Mouse (Mus musculus) liver, postnatal 0 days (tissue): Measurements from ENCODE around the gene Fxyd7. TPM values are rescaled to one million over a fixed set of nuclear protein-coding genes. Genes with fewer than 3 reads are reported as not detected.

Source experiments
- ATAC-seq: fragments of 200-750 bp; cut with Nextera tagmentation; 2 replicates; pipeline ENCODE4 v1.8.0; 2017; ENCODE audit warnings: mild to moderate bottlenecking, moderate library complexity
- DNase-seq: peaks from one replicate; pipeline ENCODE4 v3.0.0-alpha.2; 2016
- H3K27ac ChIP-seq: fragments of 300-500 bp; sonication (generic); 2 replicates; pipeline ENCODE4 v1.5.1; 2014; ENCODE audit warnings: antibody characterized with exemption, moderate library complexity, mild to moderate bottlenecking, low read depth
- H3K27me3 ChIP-seq: fragments of 300-500 bp; sonication (generic); 2 replicates; pipeline ENCODE4 v1.6.1; 2014; ENCODE audit warnings: low read length, control low read depth, mixed read lengths; ENCODE audit not compliant: insufficient read depth
- H3K36me3 ChIP-seq: fragments of 300-500 bp; sonication (generic); replicated peaks from 2 replicates; pipeline ENCODE4 v1.6.1; 2014; ENCODE audit warnings: mild to moderate bottlenecking, control low read depth, low read length, moderate library complexity, mixed read lengths; ENCODE audit not compliant: insufficient read depth
- H3K4me1 ChIP-seq: fragments of 300-500 bp; sonication (generic); 2 replicates; pipeline ENCODE4 v1.6.1; 2014; ENCODE audit warnings: antibody characterized with exemption, mild to moderate bottlenecking, control low read depth; ENCODE audit not compliant: insufficient read depth
- H3K4me2 ChIP-seq: fragments of 300-500 bp; sonication (generic); 2 replicates; pipeline ENCODE4 v1.6.1; 2014; ENCODE audit warnings: low read depth, mild to moderate bottlenecking, low read length, moderate library complexity, mixed read lengths
- H3K4me3 ChIP-seq: fragments of 300-500 bp; sonication (generic); 2 replicates; pipeline ENCODE4 v1.5.1; 2014; ENCODE audit warnings: low read depth, low read length
- H3K9ac ChIP-seq: fragments of 300-500 bp; sonication (generic); replicated peaks from 2 replicates; pipeline ENCODE4 v1.6.1; 2014; ENCODE audit warnings: mild to moderate bottlenecking, moderate library complexity
- H3K9me3 ChIP-seq: fragments of 300-500 bp; sonication (generic); 2 replicates; pipeline ENCODE4 v1.6.1; 2016; ENCODE audit warnings: mild to moderate bottlenecking, control low read depth, low read length, mixed read lengths
- CTCF ChIP-seq: sonication (generic); IDR thresholded peaks from 2 replicates; pipeline ENCODE4 v1.5.1; 2016; ENCODE audit warnings: antibody characterized with exemption, low read depth
- EP300 ChIP-seq: IDR thresholded peaks from 2 replicates; pipeline ENCODE4 v1.6.1; 2016; ENCODE audit warnings: antibody characterized with exemption, low read depth, mild to moderate bottlenecking
- WGBS: fragments of 180-500 bp; shearing (Covaris S2); extraction: QIAGEN DNeasy Blood & Tissue Kit; methylation state at CpG from one replicate; pipeline ENCODE4 v1.1.7; 2014; ENCODE audit not compliant: insufficient replicate concordance; 5-methylcytosine and 5-hydroxymethylcytosine counted together
- polyA plus RNA-seq: library from polyadenylated mRNA; unstranded; fragments of >200 nt; fragmentation: Nextera tagmentation; extraction: Ambion mirVana; gene quantifications from 2 replicates; pipeline ENCODE4 v1.2.1, GENCODE M21; 2015

Fxyd7 gene
- polyA plus RNA-seq, 1 experiment from 2014 or later = 0.16 TPM

DNA sequence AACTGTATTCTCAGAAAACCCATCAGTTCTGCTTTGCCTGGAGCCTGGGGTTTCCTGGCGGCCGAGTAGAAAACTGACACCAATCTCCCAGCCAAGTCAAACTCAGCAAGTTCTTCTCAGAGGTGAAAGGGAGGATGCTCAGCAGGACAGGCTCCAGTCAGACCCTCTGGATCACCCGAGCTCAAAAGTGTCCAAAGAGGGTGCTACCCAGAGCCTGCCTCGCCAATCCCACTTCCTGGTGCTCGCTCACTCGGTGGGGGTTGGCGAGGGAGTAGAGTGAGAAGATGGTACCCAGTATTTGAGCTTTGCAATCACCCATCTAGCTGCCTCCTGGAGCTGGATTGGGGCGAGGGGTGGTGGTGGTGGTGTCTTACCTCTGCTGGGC lies 10.3 kb downstream of the Fxyd7 start:
- Histone ChIP-seq H3K27me3 (0 out of 2 replicates have a peak, but pooled peaks cover 4% of the 10 kb centered on the region), H3K4me2 (peak overlapping the region; percentile 65), H3K4me3 (peak overlapping the region; percentile 31), H3K9me3 (no peaks in the 10 kb centered on the region), H3K27ac (no peak overlapping the region), H3K36me3 (no peaks in the 10 kb centered on the region), H3K4me1 (no peaks in the 10 kb centered on the region), H3K9ac (peak overlapping the region; percentile 53; the same call in 1 of the 2 replicates)
- 24% methylated on average over 8 of the region's 8 CpGs for WGBS
- TF ChIP-seq CTCF (no peak), EP300 (no peak)
- ATAC-seq = no peak
- DNase-seq = no peak

DNA sequence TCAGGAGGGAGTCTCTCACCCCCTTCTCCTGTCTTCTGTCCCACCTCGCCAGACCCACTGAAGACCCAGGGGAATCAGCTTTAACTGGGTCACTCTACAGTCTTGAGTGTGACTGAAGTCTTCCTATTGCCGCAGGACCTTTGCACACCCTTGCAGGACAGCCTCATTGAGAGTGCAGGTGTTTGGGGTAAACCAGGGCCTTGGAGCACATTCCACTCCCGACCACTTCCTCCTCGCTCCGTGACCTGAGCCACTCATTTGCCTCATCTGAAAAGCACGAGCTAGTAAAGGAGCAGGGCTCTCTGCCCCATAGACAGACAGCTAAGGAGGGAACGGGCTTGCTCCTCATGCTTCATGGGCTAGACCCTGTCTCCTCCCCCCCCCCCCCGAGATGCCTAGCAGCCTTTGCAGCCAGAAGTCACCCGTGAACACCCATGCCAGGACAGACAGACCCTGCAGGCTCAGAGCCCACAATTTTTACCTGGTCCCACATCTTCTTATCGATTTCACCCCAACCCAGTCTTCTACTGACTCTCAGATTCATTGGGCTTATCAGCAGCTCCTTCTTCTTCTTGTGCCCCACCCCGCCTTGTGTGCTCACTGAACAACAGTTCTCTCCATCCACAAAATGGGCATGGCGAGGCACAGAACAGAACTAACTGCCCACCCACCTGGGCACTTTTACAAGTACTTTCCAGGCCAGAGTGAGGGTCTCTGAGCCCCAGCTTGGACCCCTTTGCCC lies 10.8 kb downstream of the Fxyd7 start:
- H3K4me3 ChIP-seq = peak overlapping the region; percentile 31
- ATAC-seq (no peak), DNase-seq (no peak)
- H3K27ac ChIP-seq = no peak overlapping the region
- 0 out of 2 replicates have a peak, but pooled peaks cover 4% of the 10 kb centered on the region for H3K27me3 ChIP-seq
- peak overlapping the region; percentile 65 for H3K4me2 ChIP-seq
- H3K9ac ChIP-seq = 0 out of 2 replicates have a peak overlapping the region, but pooled peaks have one; percentile 53
- H3K4me1 ChIP-seq = no peaks in the 10 kb centered on the region
- no peaks in the 10 kb centered on the region for H3K9me3 ChIP-seq
- TF ChIP-seq CTCF (no peak), EP300 (no peak)
- WGBS = 44% methylated on average over 11 of the region's 12 CpGs
- H3K36me3 ChIP-seq = no peaks in the 10 kb centered on the region

- Histone ChIP-seq H3K4me2 (no peak overlapping the region), H3K27me3 (0 out of 2 replicates have a peak, but pooled peaks cover 4% of the 10 kb centered on the region), H3K4me3 (no peak overlapping the region), H3K27ac (no peak overlapping the region), H3K36me3 (no peaks in the 10 kb centered on the region), H3K9me3 (no peaks in the 10 kb centered on the region), H3K9ac (no peak overlapping the region), H3K4me1 (peaks cover 2% of the 10 kb centered on the region; the same call in 1 of the 2 replicates)
- TF ChIP-seq EP300 (no peak), CTCF (no peak)
- no peak for ATAC-seq
- 78% methylated on average over 4 of the region's 4 CpGs for WGBS
- DNase-seq = no peak
Measured at GRCm38 (mm10) chr7:31039011-31039410, 12.3 kb downstream of the Fxyd7 start.

DNA sequence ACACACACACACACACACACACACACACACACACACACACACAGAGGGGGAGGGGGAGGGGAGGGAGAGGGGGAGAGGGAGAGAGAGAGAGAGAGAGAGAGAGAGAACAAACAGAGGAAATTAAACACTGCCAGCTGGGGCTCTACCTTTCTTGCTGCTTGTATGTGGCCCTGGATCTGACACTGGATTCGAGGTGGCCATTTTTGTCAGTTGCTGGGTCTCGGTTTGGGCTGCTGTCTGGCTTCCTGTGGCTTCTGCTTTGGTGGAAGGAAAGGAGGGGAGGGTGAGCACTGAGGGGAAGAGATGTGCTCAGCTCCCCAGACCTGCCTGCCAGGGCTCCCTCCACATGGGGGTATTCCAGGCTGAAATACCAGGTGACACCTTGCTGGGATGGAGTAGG lies 13.6 kb downstream of the Fxyd7 start:
- no peak for ATAC-seq
- no peaks in the 10 kb centered on the region for H3K9me3 ChIP-seq
- no peaks in the 10 kb centered on the region for H3K36me3 ChIP-seq
- no peak for DNase-seq
- peaks cover 12% of the 10 kb centered on the region for H3K4me1 ChIP-seq
- H3K4me2 ChIP-seq = no peak overlapping the region; the same call in 1 of the 2 replicates
- H3K9ac ChIP-seq = no peak overlapping the region
- TF ChIP-seq CTCF = no peak
- TF ChIP-seq EP300 = no peak
- H3K27me3 ChIP-seq = 0 out of 2 replicates have a peak, but pooled peaks cover 2% of the 10 kb centered on the region
- H3K4me3 ChIP-seq = no peak overlapping the region
- H3K27ac ChIP-seq = no peak overlapping the region
- WGBS = 26% methylated on average over 2 of the region's 2 CpGs

- no peaks in the 10 kb centered on the region for H3K9me3 ChIP-seq
- no peak overlapping the region for H3K4me2 ChIP-seq
- peaks cover 13% of the 10 kb centered on the region for H3K4me1 ChIP-seq
- no peak overlapping the region for H3K9ac ChIP-seq
- DNase-seq (no peak), ATAC-seq (peak; percentile 32; the same call in 1 of the 2 replicates)
- no peak overlapping the region for H3K4me3 ChIP-seq
- H3K27ac ChIP-seq = no peak overlapping the region
- no peaks in the 10 kb centered on the region for H3K36me3 ChIP-seq
- TF ChIP-seq CTCF = no peak
- no peak for TF ChIP-seq EP300
- no peaks in the 10 kb centered on the region for H3K27me3 ChIP-seq
- 57% methylated on average over 7 of the region's 7 CpGs for WGBS
Measured at GRCm38 (mm10) chr7:31036917-31037316, 14.3 kb downstream of the Fxyd7 start.

- no peak overlapping the region for H3K9ac ChIP-seq
- no peak overlapping the region for H3K4me3 ChIP-seq
- no peak overlapping the region for H3K4me2 ChIP-seq
- no peaks in the 10 kb centered on the region for H3K9me3 ChIP-seq
- ATAC-seq (no peak), DNase-seq (no peak)
- H3K36me3 ChIP-seq = no peaks in the 10 kb centered on the region
- 69% methylated on average over 11 of the region's 11 CpGs for WGBS
- H3K27me3 ChIP-seq = no peaks in the 10 kb centered on the region
- peaks cover 13% of the 10 kb centered on the region for H3K4me1 ChIP-seq
- no peak for TF ChIP-seq EP300
- no peak for TF ChIP-seq CTCF
- no peak overlapping the region for H3K27ac ChIP-seq
Measured at GRCm38 (mm10) chr7:31035291-31035690, 16.0 kb downstream of the Fxyd7 start.
